Mouse (Mus musculus) right cerebral cortex, postnatal 4 days (tissue): ENCODE measurements around the gene Zfp385c.
"Not testable (repeated sequence)": the region's sequence is repeated elsewhere in the genome, so short reads cannot be mapped to it uniquely, and the experiment has no call there.

Experiments used
- DNase-seq: peaks from one replicate; pipeline ENCODE4 v3.0.0-alpha.2; 2022

Zfp385c gene

GRCm38 (mm10) chr11:100588462-100588861 lies 103.8 kb downstream of the Zfp385c start:
- no peak for DNase-seq

GRCm38 (mm10) chr11:100585148-100585547 lies 107.1 kb downstream of the Zfp385c start:
- DNase-seq = no peak

- no peak for DNase-seq
Measured at GRCm38 (mm10) chr11:100584561-100584961, 107.7 kb downstream of the Zfp385c start.

- no peak for DNase-seq
Measured at GRCm38 (mm10) chr11:100582836-100583235, 109.4 kb downstream of the Zfp385c start.

- not testable (repeated sequence) for DNase-seq
Measured at GRCm38 (mm10) chr11:100582413-100582812, 109.8 kb downstream of the Zfp385c start.

GRCm38 (mm10) chr11:100581756-100582155 lies 110.5 kb downstream of the Zfp385c start:
- peak; percentile 48 for DNase-seq

GRCm38 (mm10) chr11:100580275-100580674 lies 112.0 kb downstream of the Zfp385c start:
- DNase-seq = no peak

- DNase-seq = no peak
Measured at GRCm38 (mm10) chr11:100579116-100579799, 113.0 kb downstream of the Zfp385c start.

- no peak for DNase-seq
Measured at GRCm38 (mm10) chr11:100577852-100578599, 114.2 kb downstream of the Zfp385c start.
